Mouse (Mus musculus) ES-Bruce4 (cell line): Measurements from ENCODE around the gene Hrh3.

Source experiments
- EP300 ChIP-seq: IDR thresholded peaks from 2 replicates; pipeline ENCODE4 v1.6.1; 2011; ENCODE audit warnings: low read depth, low read length; ENCODE audit not compliant: insufficient read depth
- POLR2A ChIP-seq: IDR thresholded peaks from one replicate; pipeline ENCODE4 v1.8.1; 2011; ENCODE audit warnings: low read length; ENCODE audit not compliant: insufficient read depth

- no peak for TF ChIP-seq POLR2A
- TF ChIP-seq EP300 = no peak
Measured at GRCm38 (mm10) chr2:180133231-180133630, 28.9 kb upstream of the Hrh3 start.
